Mouse (Mus musculus): Measurements from ENCODE around the gene Myoz1.
"Not testable (repeated sequence)": the region's sequence is repeated elsewhere in the genome, so short reads cannot be mapped to it uniquely, and the experiment has no call there.

The Myoz1 gene

DNA sequence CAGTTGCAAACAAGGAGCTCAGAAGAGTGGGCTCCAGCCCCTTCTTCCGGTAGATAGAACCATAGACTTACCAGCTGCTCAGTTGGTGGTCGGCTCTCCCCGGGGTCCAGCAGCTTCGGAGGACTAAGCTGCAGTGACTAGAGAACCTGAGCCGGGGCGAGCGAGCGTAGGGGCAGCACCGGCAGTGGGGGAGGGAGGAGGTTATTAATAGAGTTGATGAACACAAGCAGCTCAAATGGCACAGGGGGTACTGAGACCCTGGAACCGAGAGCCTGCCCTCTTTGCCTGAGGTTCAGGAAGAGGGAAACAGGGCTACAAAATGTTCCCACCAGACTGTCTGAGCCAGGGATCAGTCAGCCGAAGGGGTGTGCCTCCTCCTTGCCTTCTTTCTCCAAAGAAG lies at the start of gene Myoz1:
TSS of gene Myoz1 (minus strand) at position 180 of the 400 bp plus-strand sequence.
- peak; percentile 1 for DNase-seq

DNA sequence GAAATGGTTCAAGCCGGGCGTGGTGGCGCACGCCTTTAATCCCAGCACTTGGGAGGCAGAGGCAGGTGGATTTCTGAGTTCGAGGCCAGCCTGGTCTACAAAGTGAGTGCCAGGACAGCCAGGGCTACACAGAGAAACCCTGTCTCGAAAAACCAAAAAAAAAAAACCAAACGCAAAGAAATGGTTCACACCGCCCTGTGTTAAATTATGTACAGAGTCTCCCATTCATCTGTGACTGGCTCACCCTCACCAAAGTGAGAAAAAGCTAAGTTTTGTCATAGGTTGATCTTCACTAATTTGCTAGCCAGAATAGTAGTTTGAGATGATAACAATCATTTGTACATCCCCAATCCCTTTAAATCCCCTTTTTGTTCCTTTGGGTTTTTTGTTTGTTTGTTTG lies 47.1 kb upstream of the Myoz1 start:
- not testable (repeated sequence) for DNase-seq

DNA sequence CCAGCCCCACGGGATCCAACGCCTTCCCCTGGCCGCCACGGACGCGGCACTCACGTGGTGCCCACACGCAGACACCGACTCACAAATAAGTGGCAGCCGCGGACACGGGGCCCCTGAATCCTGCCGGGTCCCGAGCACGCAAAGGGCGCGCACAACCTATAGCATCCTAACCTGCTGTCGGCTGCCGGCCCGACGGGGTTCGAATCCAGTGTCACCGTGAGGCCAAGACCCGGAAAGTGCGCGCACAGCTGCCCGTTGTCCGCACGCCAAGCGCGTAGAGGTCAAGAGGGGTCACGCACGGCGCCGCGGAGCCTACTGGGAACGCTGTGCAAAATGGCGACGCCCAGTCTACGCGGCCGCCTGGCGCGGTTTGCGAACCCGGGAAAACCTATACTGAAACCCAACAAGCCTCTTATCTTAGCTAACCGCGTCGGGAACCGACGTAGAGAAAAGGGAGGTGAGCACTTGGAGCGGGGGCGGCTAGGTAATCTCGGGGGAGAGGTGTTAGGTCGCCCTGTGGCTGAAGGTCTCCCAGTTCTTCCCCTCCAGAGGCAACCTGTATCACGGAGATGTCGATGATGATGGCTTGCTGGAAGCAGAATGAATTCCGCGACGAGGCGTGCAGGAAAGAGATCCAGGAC lies 46.5 kb upstream of the Myoz1 start, which contains the start of gene Chchd1:
TSS of gene Chchd1 (plus strand) at position 266 of the 641 bp plus-strand sequence.
- DNase-seq = peak; percentile 93

DNA sequence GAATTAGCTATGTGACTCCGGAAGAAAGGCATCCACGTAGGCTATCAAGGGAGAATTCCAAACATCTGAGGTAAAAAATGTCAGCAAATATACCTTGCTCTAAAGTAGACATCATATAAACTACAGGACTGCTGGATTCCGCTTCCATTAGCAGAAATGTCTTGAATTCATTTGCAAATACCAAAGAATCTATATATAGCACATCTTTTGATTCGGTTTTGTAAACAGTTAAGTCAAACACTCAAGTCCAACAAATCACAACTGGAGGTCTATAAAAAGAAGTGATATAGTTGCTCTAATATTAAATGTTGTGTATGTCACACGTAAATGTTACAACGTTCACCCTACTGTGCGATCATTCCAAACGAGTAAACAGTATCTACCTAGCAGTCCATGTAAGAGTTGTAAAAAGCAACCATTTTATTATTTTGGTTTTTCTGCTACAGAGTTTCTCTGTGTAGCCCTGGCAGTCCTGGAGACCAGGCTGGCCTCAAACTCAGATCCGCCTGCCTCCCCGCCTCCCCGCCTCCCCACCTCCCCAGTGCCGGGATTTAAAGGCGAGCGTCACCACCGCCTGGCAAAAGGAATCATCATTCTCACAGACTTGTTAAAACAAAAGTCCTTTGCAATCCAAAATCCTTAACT lies 45.9 kb upstream of the Myoz1 start:
- DNase-seq = no peak

DNA sequence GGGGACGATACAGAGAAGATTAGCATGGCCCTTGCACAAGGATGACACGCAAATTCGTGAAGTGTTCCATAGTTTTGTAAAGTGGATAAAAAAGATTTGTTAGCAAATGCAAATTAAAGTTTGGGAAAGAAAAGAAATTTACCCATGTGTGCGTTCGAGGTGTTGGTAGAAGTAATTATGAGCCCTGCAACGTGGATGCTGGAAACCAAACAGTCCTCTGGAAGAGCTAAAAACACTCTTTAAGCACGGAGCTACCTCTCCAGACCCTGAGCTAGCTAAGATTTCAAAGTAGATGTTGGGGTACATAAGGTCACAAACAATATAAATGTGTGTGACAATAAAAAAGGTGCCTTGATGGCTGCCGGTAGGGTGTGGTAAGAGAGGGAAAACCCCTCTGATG lies 45.2 kb upstream of the Myoz1 start:
- no peak for DNase-seq

DNA sequence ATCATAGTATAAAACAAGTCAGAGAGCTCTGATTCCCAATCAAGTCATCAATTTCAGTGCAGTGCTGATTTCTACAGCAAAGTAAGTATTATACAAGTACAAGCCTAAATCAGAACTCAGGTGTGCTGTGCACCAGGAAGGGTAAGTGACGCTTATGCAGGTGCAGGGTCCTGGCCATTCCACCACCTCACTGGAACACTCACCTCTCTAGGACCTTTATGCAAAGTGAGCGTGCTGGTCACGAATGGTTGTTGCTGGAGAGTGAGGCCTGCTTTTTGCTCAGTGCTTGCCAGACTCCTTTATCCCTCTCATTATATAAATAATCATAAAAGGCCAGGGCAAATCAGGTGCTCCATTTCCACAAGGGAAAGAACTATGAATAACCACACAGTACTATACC lies 44.0 kb upstream of the Myoz1 start:
- DNase-seq = no peak

DNA sequence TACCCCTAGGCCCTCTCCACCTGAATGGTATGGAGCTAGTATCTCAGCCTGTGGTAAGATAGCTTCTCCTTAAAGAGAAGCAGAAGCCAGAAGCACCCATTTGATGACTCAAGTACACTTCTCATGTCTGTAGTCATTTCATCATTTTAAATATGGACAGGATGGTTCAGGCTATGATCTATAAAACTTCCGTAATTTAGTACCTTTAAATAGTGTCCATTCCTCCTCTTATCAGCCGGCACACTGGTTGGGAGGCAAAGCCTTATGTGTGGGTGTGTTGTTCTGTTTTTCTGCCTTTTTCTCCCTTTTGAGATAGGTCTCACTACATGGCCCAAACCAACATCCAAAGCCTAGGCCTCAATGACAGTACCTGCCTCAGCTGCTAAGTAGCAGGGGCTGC lies 42.2 kb upstream of the Myoz1 start:
- DNase-seq = no peak

DNA sequence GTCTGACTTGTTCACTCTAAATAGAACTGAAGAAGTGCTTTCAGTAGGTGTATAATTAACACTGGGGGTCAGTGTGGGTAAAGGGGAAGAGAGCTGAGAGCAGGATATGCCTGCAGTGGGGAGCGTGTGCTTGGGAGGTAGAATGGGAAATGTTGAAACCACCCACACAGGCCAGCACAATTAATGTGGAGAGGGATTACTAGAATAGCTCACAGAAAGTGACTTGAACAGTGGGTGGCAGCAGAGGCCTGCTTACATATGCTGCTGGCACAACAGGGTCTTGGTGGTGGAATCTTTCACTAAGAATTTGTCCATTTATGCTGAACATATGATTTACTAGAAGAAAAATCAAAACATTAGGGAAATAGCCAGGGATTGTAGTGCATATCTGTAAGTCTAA lies 40.6 kb upstream of the Myoz1 start:
- DNase-seq = peak; percentile 59

DNA sequence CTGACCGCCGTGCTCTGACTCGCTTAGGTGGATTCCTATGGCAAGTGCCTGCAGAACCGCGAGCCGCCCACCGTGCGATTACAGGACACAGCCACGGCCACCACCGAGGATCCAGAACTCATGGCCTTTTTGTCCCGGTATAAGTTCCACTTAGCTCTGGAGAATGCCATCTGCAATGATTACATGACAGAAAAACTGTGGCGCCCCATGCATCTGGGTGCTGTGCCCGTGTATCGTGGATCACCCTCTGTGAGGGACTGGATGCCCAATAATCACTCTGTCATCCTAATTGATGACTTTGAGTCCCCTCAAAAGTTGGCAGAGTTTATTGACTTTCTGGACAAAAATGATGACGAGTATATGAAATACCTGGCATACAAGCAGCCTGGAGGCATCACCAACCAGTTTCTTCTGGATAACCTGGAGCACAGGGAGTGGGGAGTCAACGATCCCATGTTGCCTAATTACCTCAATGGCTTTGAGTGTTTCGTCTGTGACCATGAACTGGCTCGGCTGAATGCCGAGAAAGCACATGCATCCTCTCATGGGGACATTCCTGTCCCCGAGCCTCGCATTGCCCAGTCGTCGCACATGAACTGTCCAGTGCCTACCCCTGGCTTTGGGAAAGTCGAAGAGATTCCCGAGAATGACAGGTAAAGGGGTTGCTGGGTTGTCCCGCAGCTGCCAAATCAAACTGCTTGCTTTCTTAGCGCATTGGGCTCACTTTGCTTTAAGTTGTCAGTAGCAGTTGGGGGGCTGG lies 39.6 kb upstream of the Myoz1 start:
- DNase-seq = peak; percentile 11

DNA sequence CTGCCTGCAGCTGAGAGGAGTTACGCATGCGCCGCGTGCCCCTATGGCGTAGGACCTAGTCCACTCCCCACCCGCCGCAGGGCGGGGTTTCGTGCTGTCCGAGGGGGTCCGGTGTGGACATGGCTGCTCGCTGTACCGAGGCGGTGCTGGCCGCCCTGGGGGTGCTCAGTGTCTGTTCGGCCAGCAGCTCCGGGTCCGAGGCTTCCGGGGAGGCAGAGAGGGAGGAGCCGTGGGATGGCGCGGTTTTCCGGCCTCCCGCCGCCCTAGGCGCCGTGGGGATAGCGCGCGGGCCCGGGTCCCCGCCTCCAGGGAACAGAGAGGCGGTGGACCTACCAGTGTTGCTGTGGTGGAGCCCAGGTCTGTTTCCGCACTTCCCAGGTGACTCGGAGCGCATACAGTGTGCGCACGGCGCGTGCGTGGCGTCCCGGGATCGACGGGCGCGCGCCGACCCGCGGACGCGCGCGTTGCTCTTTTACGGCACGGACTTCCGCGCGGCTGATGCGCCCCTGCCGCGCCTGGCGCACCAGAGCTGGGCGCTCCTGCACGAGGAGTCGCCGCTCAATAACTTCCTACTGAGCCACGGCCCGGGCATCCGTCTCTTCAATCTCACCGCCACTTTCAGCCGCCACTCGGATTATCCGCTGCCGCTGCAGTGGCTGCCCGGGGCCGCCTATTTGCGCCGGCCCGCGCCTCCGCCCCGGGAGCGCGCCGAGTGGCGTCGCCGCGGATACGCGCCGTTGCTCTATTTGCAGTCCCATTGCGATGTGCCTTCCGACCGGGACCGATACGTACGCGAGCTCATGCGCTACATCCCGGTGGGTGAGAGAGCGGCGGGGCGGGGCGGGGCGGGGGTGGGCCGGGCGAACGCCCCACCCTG lies 38.8 kb upstream of the Myoz1 start, which contains the start of gene Fut11:
TSS of gene Fut11 (plus strand) at position 85 of the 877 bp plus-strand sequence.
- peak; percentile 92 for DNase-seq

DNA sequence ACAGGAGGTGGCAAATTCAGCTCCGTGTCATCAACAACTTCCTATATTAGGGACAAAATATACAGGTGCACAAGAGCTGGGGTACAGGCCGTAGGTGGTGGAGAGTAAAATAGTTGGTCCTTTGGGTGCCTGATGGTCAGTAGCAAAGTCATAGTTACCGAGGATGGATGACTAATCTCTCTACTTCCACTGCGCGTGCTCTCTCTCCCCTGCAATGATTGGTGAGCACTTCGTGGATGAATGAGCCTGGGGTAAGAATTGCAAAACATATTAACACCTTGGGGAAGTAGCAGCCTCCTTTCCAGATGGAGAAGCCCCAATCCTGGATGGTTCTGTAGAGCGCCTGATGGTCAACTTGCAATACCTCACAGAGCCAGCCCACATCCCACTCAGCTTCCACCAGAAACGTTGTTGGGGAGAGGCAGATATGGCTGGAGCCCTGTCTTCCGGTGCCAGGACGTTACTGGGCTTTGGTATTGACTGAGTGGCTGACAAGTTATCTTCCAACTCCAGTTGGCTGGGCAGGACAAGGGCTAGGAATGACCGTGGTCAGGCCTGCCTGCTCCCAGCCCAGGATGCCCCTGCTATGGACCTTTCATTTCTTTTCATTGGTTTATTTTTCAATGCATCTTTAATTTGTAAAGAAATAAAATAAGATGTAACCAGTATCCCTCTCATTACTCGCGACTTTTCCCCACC lies 38.0 kb upstream of the Myoz1 start:
- peak; percentile 4 for DNase-seq

DNA sequence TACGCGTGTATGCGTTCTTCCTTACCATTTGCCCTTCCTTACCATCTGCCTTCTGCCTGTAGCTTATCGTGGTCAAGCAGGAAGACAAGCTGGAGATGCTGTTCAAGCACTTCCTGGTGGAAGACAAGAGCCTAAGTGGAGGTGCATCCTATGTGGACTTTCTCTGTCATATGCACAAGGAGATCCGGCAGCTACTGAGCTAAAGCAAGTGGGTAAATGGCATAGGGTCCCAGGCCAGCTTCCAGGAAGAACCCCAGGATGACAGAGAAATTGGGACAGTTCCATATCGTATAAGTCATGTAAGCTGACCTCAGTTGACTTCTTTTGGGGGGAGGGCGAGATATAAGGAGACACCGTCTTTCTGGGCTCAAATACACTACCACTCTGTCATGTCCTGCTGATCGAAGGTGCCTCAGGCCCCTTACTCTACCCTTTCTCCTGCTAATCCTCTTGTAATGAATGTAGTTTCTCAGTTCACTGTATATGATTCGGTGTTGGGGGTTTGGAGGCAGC lies 37.3 kb upstream of the Myoz1 start:
- no peak for DNase-seq

DNA sequence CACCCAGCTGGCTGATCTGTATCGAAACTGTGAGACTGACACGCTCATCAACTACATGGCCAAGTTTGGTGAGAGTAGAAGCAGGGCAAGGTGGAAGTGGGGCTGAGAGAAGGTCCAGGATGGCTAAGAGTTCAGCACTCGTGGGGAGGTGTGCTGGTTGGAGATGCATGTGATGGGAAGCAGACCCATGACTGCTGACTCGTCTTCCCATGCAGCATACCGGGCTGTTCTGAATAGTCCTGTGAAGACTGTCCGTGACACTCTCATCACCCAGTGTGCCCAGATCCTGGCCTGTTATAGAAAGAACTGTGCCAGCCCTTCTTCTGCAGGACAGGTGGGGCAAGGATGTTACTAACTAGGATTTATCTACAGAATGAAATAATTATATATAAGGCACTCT lies 35.4 kb upstream of the Myoz1 start:
- DNase-seq = no peak

DNA sequence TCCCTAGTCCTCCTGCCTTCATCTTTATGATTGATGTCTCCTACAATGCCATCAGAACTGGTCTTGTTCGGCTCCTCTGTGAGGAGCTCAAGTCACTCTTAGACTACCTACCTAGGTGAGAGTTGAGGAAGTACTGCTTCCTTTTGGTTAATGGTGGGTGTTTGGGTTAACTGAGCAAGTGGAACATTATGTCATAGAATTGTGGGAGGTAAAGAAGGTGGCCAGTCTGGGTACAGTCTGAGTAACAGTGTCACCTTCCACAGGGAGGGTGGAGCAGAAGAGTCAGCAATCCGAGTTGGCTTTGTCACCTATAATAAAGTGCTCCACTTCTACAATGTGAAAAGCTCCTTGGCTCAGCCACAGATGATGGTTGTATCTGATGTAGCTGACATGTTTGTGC lies 32.7 kb upstream of the Myoz1 start:
- no peak for DNase-seq

DNA sequence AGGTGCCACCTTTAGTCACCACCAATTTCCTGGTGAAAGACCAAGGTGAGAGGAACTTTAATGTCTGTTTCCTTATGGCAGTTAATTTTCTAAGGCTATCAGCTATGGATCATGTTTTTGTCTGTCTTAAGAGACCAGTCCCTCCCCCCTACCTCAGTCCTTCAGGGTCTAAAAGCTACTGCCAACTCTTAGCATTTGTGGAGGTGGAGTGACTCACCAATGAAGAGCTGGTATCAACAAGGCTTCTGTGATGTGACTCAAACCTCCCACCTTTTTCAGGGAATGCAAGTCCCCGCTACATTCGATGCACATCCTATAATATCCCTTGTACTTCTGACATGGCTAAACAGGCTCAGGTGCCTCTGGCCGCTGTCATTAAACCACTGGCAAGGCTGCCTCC lies 30.2 kb upstream of the Myoz1 start:
- DNase-seq = no peak

DNA sequence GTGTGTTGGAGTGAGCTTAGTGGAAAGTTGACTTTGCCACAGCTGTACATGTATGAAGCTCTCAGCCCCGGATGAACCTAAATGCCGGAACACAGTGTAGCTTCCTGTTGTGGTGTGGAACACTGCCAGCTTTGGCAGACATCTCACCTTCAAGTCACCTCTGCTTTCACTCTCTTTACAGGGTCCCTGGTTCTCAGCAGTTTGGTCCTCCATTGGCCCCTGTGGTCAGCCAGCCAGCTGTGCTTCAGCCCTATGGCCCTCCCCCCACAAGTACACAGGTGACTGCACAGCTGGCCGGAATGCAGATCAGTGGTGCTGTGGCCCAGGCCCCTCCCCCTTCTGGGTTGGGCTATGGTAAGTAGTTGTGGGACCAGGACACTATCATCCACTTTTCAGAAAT lies 26.2 kb upstream of the Myoz1 start:
- no peak for DNase-seq

DNA sequence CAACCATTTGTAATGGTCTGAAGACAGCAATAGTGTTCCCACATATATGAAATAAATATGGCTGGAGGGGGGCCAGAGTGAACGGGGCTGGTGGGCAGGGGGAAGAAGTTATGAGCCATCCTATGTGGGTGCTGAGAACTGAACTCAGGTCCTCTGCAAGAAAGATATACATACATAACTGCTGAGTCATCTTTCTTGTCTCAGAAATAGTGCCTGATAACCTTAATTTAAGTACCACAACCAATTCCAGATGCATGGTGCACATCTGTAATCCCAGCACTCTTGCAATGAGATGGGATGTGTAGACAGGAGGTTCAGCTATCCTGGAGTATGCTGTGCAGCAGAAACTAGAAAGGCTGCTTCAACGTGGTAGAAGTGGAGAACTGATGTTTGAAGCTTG lies 25.4 kb upstream of the Myoz1 start:
- DNase-seq = no peak

DNA sequence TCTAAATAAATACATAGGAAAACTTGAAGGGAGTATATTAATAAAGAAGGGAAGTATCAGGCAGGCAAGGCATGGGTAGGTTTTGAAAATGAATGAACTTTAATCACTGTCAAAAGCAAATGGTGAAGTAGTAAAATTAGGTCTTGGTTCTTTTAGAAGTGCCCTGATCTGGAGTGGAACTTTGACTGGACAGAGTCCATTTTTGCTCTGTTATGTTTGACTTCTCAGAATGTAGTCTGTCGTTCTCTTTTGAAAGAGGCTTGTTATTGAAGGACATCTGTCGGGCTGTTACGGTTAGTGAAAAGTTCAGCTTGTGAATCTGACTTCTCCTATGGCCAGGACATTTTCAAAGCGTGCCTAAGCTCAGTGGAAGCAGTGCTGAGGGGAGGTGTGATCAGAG lies 21.6 kb upstream of the Myoz1 start:
- DNase-seq = no peak

DNA sequence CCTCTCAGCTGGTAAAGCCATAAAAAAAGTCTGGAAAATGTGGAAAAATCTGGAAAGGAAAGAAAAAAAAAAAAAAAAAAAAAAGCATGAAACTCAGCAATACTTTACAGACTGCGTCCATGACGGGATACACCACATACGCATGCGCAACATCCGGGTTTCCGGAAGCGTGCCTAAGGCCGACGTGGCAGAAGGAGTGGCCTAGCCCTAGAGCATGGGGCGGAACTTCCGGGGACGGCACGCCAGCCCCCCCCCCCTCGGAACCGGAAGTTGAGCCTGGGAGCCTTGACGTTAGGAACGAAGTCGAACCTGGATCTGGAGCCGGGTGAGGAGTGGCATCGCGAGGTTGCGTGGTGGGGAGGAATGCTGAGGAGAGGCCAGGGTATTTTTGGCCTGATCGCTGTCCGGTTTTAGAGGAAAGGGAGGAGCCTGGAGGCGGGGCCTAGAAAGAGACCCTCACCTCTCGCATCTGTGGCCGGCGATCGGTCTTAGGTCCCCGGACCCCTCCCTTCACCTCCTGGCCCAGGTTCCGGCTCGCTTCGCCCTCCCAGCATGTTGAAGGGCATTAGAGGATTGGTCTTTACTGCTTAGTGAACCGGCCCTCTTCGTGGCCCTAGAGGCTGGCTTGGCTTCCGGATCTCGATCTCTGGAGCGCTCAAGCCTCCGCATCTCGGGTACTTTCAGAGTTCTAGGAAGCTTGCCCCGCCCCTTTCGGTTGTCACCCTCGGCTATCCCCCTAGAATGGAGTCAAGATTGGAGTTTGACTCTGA lies 17.9 kb upstream of the Myoz1 start, which contains the start of gene Sec24c:
TSS of gene Sec24c (plus strand) at position 245 of the 770 bp plus-strand sequence.
- peak; percentile 99 for DNase-seq

DNA sequence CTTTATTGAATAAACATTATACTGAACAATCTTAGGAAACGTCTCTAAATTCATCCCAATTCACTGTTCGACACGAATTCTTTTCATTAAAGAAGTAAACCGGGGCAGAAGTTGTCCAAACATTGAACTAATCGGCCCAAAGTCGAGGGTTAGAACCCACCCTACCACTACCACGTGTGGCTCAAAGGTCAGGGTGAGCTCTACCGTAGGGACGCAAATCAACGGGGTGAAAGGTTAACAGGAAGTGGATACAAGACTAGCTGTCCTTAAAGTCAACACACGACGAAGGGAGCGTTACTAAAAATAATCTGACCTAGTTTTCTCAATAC lies 17.4 kb upstream of the Myoz1 start:
- no peak for DNase-seq

DNA sequence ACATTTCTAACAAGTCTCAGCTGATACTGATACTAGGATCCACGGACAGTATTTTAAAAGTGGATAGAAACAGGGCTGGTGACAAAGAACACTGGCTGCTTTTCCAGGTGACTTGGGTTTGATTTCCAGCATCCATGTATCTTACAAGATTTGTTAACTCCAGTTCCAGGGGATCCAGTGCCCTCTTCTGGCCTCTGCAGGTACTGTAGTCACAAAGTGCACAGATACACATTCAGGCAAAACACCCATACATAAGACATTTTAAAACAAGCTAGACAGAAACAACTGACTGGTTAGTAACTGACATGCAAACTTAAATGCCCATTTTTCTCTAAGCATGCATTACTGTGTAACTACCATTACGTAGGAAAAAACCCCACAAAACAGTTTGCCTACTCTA lies 16.6 kb upstream of the Myoz1 start:
- peak; percentile 60 for DNase-seq
